Mouse (Mus musculus): ENCODE measurements around the gene Pno1.

DNA sequence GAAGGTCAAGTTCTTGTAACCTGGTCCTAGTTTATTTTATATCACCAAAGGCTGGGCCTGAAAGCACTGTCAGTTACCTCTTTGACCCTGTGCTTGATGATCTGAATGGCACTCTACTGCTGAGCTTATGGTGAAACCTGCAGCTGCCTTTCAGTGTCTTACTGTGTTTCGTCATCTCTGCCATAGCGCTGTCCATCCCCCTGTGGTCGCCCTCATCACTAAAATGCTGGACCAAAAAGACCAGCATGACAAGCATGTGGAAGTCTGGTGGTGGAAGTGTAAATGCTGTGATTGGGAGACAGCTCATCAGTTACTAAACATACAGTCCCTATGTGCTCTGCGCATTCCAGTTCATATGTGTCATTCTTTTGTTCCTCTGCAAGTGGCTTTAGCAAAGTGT lies 39.1 kb downstream of the Pno1 start:
- TF ChIP-seq POLR2A (IDR thresholded peaks at IDR 0.05; ENCODE audit: extremely low read depth, insufficient read depth, low read length) (no peak), CTCF (IDR thresholded peaks at IDR 0.05; ENCODE audit: extremely low read depth, insufficient read depth, low read length) (no peak)
